ENCODE assay signal across 7 mouse cellular contexts in the genomic region with DNA sequence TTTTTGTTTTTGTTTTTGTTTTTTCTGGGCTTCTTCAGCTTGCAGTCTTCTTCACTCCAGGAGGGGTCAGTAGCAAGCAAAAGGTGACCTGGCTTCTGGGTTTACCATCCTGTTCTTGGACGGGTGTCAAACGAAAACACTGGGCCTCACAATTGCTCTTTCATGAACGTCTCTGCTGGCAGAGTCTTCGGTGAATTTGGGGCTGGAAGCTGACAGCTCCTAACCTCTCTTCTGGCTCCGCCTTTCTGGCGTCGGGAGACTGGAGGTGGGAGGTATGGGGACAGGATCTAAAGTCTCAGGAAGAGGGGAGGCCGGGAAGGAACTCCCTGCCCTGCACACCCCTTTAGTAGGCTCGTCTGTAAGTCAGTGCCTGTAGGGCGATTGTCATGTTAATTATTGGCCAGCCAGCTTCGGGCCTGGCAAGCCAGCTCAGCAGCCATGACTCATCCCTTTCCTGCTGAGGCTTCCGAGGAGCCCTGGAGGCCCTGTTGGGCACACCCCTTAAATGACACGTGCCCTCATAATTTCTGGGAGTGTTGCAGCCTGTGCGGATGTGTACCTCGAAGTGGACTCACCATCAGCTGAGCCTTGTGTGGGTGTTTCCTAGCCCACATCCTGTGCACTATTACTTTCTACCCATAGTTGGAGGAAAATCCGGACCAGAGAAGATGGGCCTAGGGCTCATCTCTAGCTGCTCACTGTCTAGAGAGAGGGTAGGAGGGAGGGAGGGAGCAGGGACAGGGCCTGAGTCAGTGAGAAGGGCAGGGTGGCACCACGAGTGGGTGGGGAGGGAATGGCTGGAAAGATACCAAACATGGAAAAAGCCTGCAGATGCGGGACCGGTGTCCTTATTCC.
DNase-seq lines count a peak whose midpoint lies in the region; ATAC-seq and TF ChIP-seq lines count a peak whose summit lies in the region.

No protein-coding gene starts in this region.

- H3K9ac ChIP-seq in lung, embryonic 16.5 days (ENCODE audit: low read length), result peak overlapping the region; percentile 4; the same call in 1 of the 2 replicates

- TF ChIP-seq CTCF in olfactory bulb, adult 2 months (IDR thresholded peaks at IDR 0.05; ENCODE audit: insufficient read depth, low read depth, low read length), result no peak

- H3K27ac ChIP-seq in forebrain, embryonic 10.5 days, result peak overlapping the region; percentile 65
- no peak overlapping the region; the same call in 1 of the 2 replicates for H3K27ac ChIP-seq in lung, embryonic 16.5 days (ENCODE audit: low read length)
- peak overlapping the region; percentile 49; the same call in 1 of the 2 replicates for H3K27ac ChIP-seq in olfactory bulb, adult 2 months (ENCODE audit: insufficient read depth, low read depth, low read length)

- intact Hi-C loops in heart, postnatal 14 days (cut with DNase I), result loop anchor here (2.0 to 5.0 kb wide), 2 partner anchors 65 to 161 kb away; a partner anchor contains a TSS

- peak overlapping the region; percentile 27; the same call in 1 of the 2 replicates for H3K4me3 ChIP-seq in forebrain, embryonic 10.5 days
- H3K4me3 ChIP-seq in lung, embryonic 16.5 days (ENCODE audit: low read length), result no peak overlapping the region
- peak overlapping the region; percentile 10; the same call in 1 of the 2 replicates for H3K4me3 ChIP-seq in olfactory bulb, adult 2 months (ENCODE audit: insufficient read depth, low read depth, low read length)

- peak overlapping the region; percentile 26 for H3K4me2 ChIP-seq in lung, embryonic 16.5 days (ENCODE audit: low read depth, low read length)

- peaks cover 11% of the 10 kb centered on the region for H3K9me3 ChIP-seq in forebrain, embryonic 10.5 days
- H3K9me3 ChIP-seq in lung, embryonic 16.5 days (ENCODE audit: control insufficient read depth, low read length), result peaks cover 3% of the 10 kb centered on the region; the same call in 1 of the 2 replicates

- ATAC-seq in lung, embryonic 16.5 days (ENCODE audit: low read depth), result peak; percentile 66

- no peaks in the 10 kb centered on the region for H3K36me3 ChIP-seq in forebrain, embryonic 10.5 days (replicated peaks)
- H3K36me3 ChIP-seq in lung, embryonic 16.5 days (ENCODE audit: control insufficient read depth, insufficient read depth, low read length), result no peaks in the 10 kb centered on the region

- peak; percentile 94 for DNase-seq in NIH3T3 (ENCODE audit: low read depth)
- DNase-seq in c-Kit-positive CD71-negative TER-119-negative erythroid progenitor cells, embryonic 14.5 days (ENCODE audit: low read depth), result peak; percentile 33
- DNase-seq in forebrain, embryonic 10.5 days (ENCODE audit: extremely low spot score, low spot score), result peak; percentile 38
- DNase-seq in heart, postnatal 14 days, result peak; percentile 47 to 64
- DNase-seq in kidney, postnatal 4 days, result peak; percentile 71 to 83

- 15% methylated on average over 19 of the region's 19 CpGs for WGBS in forebrain, embryonic 10.5 days
- 20% methylated on average over 19 of the region's 19 CpGs for WGBS in lung, embryonic 16.5 days
- 5% methylated on average over 19 of the region's 19 CpGs for WGBS in olfactory bulb, adult 2 months

- no peaks in the 10 kb centered on the region for H3K27me3 ChIP-seq in forebrain, embryonic 10.5 days (ENCODE audit: poor library complexity, severe bottlenecking)
- H3K27me3 ChIP-seq in lung, embryonic 16.5 days (ENCODE audit: control insufficient read depth, insufficient read depth, low read depth, low read length), result no peaks in the 10 kb centered on the region

- no peak for TF ChIP-seq POLR2A in olfactory bulb, adult 2 months (IDR thresholded peaks at IDR 0.05; ENCODE audit: insufficient read depth, low read depth, low read length)

- peaks cover 11% of the 10 kb centered on the region for H3K4me1 ChIP-seq in forebrain, embryonic 10.5 days
- H3K4me1 ChIP-seq in lung, embryonic 16.5 days (replicated peaks; ENCODE audit: control insufficient read depth, insufficient read depth, low read length), result 0 out of 2 replicates have a peak, but pooled peaks cover 4% of the 10 kb centered on the region
- peaks cover 9% of the 10 kb centered on the region for H3K4me1 ChIP-seq in olfactory bulb, adult 2 months (ENCODE audit: control insufficient read depth, insufficient read depth, low read length)

Comparison
In these comparisons a context has a peak if more than half of its experiments do, and no peak if none do; other contexts are left out.
1. DNase-seq: peak in every context shown above with its lines; median percentile 94 in NIH3T3; 77 in kidney, postnatal 4 days; 56 in heart, postnatal 14 days; 38 in forebrain, embryonic 10.5 days; 33 in c-Kit-positive CD71-negative TER-119-negative erythroid progenitor cells, embryonic 14.5 days.